ENCODE assay signal across 25 mouse cellular contexts in the genomic region with DNA sequence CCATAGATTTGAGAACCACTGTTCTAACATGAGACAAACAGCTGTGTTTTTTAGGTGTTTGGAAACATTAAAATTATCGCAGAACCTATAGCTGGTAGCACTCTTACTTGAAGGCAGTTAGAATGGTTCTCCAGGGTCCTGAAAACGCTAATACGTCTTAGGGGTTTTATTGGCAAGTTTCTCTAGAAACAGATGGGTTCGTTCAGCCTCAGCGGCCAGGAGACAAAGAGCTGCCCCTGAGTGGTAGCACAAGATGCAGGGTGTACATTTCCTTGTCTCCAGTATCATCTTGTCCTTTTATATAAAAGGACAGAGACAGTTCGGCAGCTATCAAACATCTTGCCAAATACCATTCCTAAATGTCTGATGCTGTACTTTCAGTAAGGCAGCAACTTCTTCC. TPM values are rescaled to one million over a fixed set of nuclear protein-coding genes. Genes with fewer than 3 reads are reported as not detected.
DNase-seq lines count a peak whose midpoint lies in the region; ATAC-seq and TF ChIP-seq lines count a peak whose summit lies in the region.
"Had no signal": no experiment of that assay in that cellular context is flagged by ENCODE, and none has a peak within 500 bp of the region (broad histone marks: within the 10 kb centered on the region; RNA-seq: fewer than 3 reads in every experiment).

No protein-coding gene starts in this region.

- no peak overlapping the region for H3K9ac ChIP-seq in kidney, postnatal 0 days (ENCODE audit: low read depth, low read length)
- no peak overlapping the region for H3K9ac ChIP-seq in midbrain, postnatal 0 days (replicated peaks; ENCODE audit: low read length, poor library complexity, severe bottlenecking)
- H3K9ac ChIP-seq in midbrain, embryonic 16.5 days (ENCODE audit: low read depth, low read length): no peak overlapping the region
- H3K9ac ChIP-seq: forebrain, embryonic 13.5 days; heart, embryonic 13.5 days; hindbrain, embryonic 13.5 days had no signal

- no peaks in the 10 kb centered on the region for H3K9me3 ChIP-seq in kidney, postnatal 0 days (replicated peaks; ENCODE audit: low read length)
- no peaks in the 10 kb centered on the region for H3K9me3 ChIP-seq in midbrain, postnatal 0 days (ENCODE audit: low read length)
- H3K9me3 ChIP-seq in midbrain, embryonic 16.5 days (replicated peaks; ENCODE audit: control insufficient read depth, low read length, poor library complexity, severe bottlenecking): no peaks in the 10 kb centered on the region
- H3K9me3 ChIP-seq: forebrain, embryonic 10.5 days; forebrain, embryonic 13.5 days; heart, embryonic 10.5 days; heart, embryonic 13.5 days; hindbrain, embryonic 13.5 days had no signal

- 48% methylated on average over 6 of the region's 6 CpGs for WGBS in kidney, postnatal 0 days
- WGBS in midbrain, postnatal 0 days: 79% methylated on average over 6 of the region's 6 CpGs
- 77% methylated on average over 6 of the region's 6 CpGs for WGBS in midbrain, embryonic 16.5 days

- no peak overlapping the region for H3K27ac ChIP-seq in kidney, postnatal 0 days
- no peak overlapping the region for H3K27ac ChIP-seq in midbrain, postnatal 0 days (ENCODE audit: low read depth, low read length)
- no peak overlapping the region for H3K27ac ChIP-seq in midbrain, embryonic 16.5 days (ENCODE audit: low read length)
- H3K27ac ChIP-seq: forebrain, embryonic 10.5 days; forebrain, embryonic 13.5 days; heart, adult 2 months; heart, embryonic 10.5 days; hindbrain, embryonic 13.5 days had no signal

- no peaks in the 10 kb centered on the region for H3K4me1 ChIP-seq in kidney, postnatal 0 days (replicated peaks; ENCODE audit: insufficient read depth, low read length)
- H3K4me1 ChIP-seq in midbrain, postnatal 0 days (ENCODE audit: insufficient read depth, low read length): no peaks in the 10 kb centered on the region
- H3K4me1 ChIP-seq in midbrain, embryonic 16.5 days (ENCODE audit: control insufficient read depth, insufficient read depth, low read length): no peaks in the 10 kb centered on the region
- H3K4me1 ChIP-seq: forebrain, embryonic 10.5 days; forebrain, embryonic 13.5 days; heart, embryonic 10.5 days; hindbrain, embryonic 13.5 days had no signal

- TF ChIP-seq CTCF in kidney, postnatal 0 days (IDR thresholded peaks at IDR 0.05; ENCODE audit: low read depth): no peak
- no peak for TF ChIP-seq CTCF in midbrain, postnatal 0 days (IDR thresholded peaks at IDR 0.05)

- DNase-seq in cerebellum, postnatal 10 days: peak; percentile 58 to 69
- no peak for DNase-seq in cerebellum, postnatal 25 days
- DNase-seq in kidney, postnatal 0 days (ENCODE audit: low spot score): peak; percentile 16
- no peak for DNase-seq in kidney, postnatal 4 days
- DNase-seq in midbrain, postnatal 0 days (ENCODE audit: low spot score): peak; percentile 60
- DNase-seq: adrenal gland, adult 8-10 months; adrenal gland, postnatal 25 days; cerebellum, adult 11 months; cerebellum, adult 2 months; cerebellum, adult 9-11 months; gastrocnemius, postnatal 10 days; gastrocnemius, postnatal 36 days; heart, adult 2 months; heart, postnatal 14 days; heart, postnatal 4 days had no signal

- ATAC-seq in kidney, postnatal 0 days (replicated peaks; ENCODE audit: low FRiP score, low read depth): no peak
- no peak for ATAC-seq in midbrain, postnatal 0 days (ENCODE audit: low FRiP score)
- ATAC-seq in midbrain, embryonic 16.5 days: no peak
- ATAC-seq: activated CD4-positive, CD25-positive, alpha-beta regulatory T cell, adult 4 months; forebrain, embryonic 13.5 days; forebrain, embryonic 16.5 days had no signal

- H3K27me3 ChIP-seq in kidney, postnatal 0 days (ENCODE audit: insufficient read depth, low read length): no peaks in the 10 kb centered on the region
- no peaks in the 10 kb centered on the region for H3K27me3 ChIP-seq in midbrain, postnatal 0 days (ENCODE audit: insufficient read depth, low read length)
- no peaks in the 10 kb centered on the region for H3K27me3 ChIP-seq in midbrain, embryonic 16.5 days (ENCODE audit: control insufficient read depth, insufficient read depth, low read depth, low read length)
- H3K27me3 ChIP-seq: forebrain, embryonic 13.5 days; heart, embryonic 13.5 days; hindbrain, embryonic 13.5 days had no signal

- H3K36me3 ChIP-seq in kidney, postnatal 0 days (ENCODE audit: insufficient read depth, low read length): no peaks in the 10 kb centered on the region
- no peaks in the 10 kb centered on the region for H3K36me3 ChIP-seq in midbrain, postnatal 0 days (ENCODE audit: insufficient read depth, low read length)
- no peaks in the 10 kb centered on the region for H3K36me3 ChIP-seq in midbrain, embryonic 16.5 days (ENCODE audit: control insufficient read depth, insufficient read depth, low read length)
- H3K36me3 ChIP-seq: forebrain, embryonic 10.5 days; heart, embryonic 10.5 days; heart, embryonic 13.5 days; hindbrain, embryonic 13.5 days had no signal

- H3K4me3 ChIP-seq in kidney, postnatal 0 days (replicated peaks; ENCODE audit: low read depth, low read length): no peak overlapping the region
- no peak overlapping the region for H3K4me3 ChIP-seq in midbrain, postnatal 0 days (ENCODE audit: low read depth, low read length)
- H3K4me3 ChIP-seq in midbrain, embryonic 16.5 days (ENCODE audit: low read depth, low read length): no peak overlapping the region
- H3K4me3 ChIP-seq: forebrain, embryonic 10.5 days; forebrain, embryonic 13.5 days; heart, adult 2 months; heart, embryonic 10.5 days; heart, embryonic 13.5 days; hindbrain, embryonic 13.5 days had no signal

- no peak overlapping the region for H3K4me2 ChIP-seq in kidney, postnatal 0 days (ENCODE audit: low read length)
- no peak overlapping the region for H3K4me2 ChIP-seq in midbrain, postnatal 0 days (ENCODE audit: low read depth, low read length, poor library complexity, severe bottlenecking)
- no peak overlapping the region for H3K4me2 ChIP-seq in midbrain, embryonic 16.5 days (ENCODE audit: low read length)
- H3K4me2 ChIP-seq: forebrain, embryonic 13.5 days; heart, embryonic 13.5 days; hindbrain, embryonic 13.5 days had no signal

RNA-seq across cellular contexts. Expression of gene Lrrtm3, which starts 40.1 kb away (rescaled TPM):
- 0.38 and 0.43 TPM in 2 replicates for polyA plus RNA-seq in kidney, postnatal 0 days (2015; fragmentation: Nextera tagmentation; extraction: Ambion mirVana)
- total RNA-seq in midbrain, postnatal 0 days (2014; rRNA removed): 45.2 and 50.9 TPM in 2 replicates
- 41.0 and 44.3 TPM in 2 replicates for polyA plus RNA-seq in midbrain, postnatal 0 days (2015; fragmentation: Nextera tagmentation; extraction: Ambion mirVana)
- polyA plus RNA-seq in midbrain, embryonic 16.5 days (2015; fragmentation: Nextera tagmentation; extraction: Ambion mirVana): 41.9 and 51.7 TPM in 2 replicates
- total RNA-seq: ES-E14; granulocyte monocyte progenitor cell, adult 5-6 weeks had no signal
- polyA plus RNA-seq: activated CD4-positive, CD25-positive, alpha-beta regulatory T cell, adult 4 months had no signal

Comparison
In these comparisons a context has a peak if more than half of its experiments do, and no peak if none do; other contexts are left out.
1. DNase-seq: peak in cerebellum, postnatal 10 days (2 of 2), kidney, postnatal 0 days (single experiment) and midbrain, postnatal 0 days (single experiment); none in cerebellum, postnatal 25 days (0 of 2) and kidney, postnatal 4 days (0 of 2).
2. RNA of gene Lrrtm3, which starts 40.1 kb away (polyA plus RNA-seq): 41.9 to 51.7 TPM in midbrain, embryonic 16.5 days and 41.0 to 44.3 TPM in midbrain, postnatal 0 days; 0.38 to 0.43 TPM in kidney, postnatal 0 days; every median in the first group is over 10 times any median in the second.